Mouse (Mus musculus): ENCODE measurements at regions not wholly inside any gene's neighbourhood (a gene's known extent, or its start where the extent isn't known, plus 50 kb on each side); places are given as distances from the start of the nearest gene placed in this dataset.

- TF ChIP-seq CTCF (IDR thresholded peaks at IDR 0.05; ENCODE audit: extremely low read depth, insufficient read depth, insufficient read length, insufficient replicate concordance) (no peak), POLR2A (IDR thresholded peaks at IDR 0.05; ENCODE audit: low read depth, low read length) (no peak)
Measured at GRCm38 (mm10) chr13:35087246-35088040, 60.5 kb upstream of the Eci2 start.

All from spleen, adult 2 months (tissue).